Mouse (Mus musculus): ENCODE data around the gene Epb42.

DNA sequence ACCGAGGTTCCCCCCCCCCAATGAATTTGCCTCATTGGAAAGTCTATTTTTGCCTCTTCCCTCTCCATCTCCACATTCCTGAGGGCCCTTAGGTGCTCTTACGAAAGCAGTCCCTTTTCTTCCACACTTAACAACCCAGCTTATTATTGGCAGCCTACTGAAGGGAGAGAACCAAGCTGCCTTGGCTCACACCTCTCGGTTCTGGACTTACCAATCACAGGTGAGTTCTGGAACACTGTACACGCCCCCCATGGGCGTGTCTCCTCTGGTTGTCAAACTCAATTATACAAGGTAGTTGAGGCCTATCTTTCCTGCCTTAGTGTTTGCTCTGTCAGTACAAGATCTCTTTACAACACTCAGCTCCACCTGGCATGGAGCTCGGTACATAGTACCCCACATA, 35.0 kb upstream of the Epb42 start:
- TF ChIP-seq CTCF (IDR thresholded peaks at IDR 0.05; ENCODE audit: control insufficient read depth, insufficient read depth, insufficient replicate concordance, low read depth, low read length) = no peak
- TF ChIP-seq POLR2A (IDR thresholded peaks at IDR 0.05; ENCODE audit: control insufficient read depth, low read depth, low read length) = no peak

Data from testis, adult 2 months (tissue).